Mouse (Mus musculus): ENCODE measurements around the gene Tmem17.

GRCm38 (mm10) chr11:22482362-22482760, 29.5 kb upstream of the Tmem17 start:
- no peak for TF ChIP-seq CTCF (IDR thresholded peaks at IDR 0.05; ENCODE audit: low read depth, low read length)
- TF ChIP-seq POLR2A (IDR thresholded peaks at IDR 0.05; ENCODE audit: borderline replicate concordance, low read depth, low read length): no peak
